Mouse (Mus musculus): ENCODE data around the gene Acer3.

Acer3 gene

DNA sequence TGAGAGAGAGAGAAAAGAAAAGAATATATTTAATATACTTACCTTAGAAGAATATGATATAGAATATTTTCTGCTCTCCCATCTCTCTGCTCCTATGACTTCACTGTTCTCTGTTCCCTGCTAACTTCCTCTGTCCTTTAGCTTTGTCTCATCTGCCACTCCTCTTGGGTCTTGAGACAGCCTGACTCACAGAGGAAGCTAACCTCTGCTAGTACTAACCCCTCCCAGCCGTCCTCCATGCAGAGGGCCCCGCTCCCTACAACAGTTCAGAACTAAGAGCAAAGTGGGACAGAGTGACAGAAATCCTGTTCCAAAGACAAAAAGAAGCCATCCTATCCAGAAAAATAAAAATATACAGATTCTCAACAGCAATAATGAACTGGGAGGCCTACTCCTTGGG, at the start of gene Acer3:
Gene Acer3 (minus strand): TSS at position 126 of the 400 bp plus-strand sequence.
- in situ Hi-C loops (cut with MseI, MboI) = no loop called here

DNA sequence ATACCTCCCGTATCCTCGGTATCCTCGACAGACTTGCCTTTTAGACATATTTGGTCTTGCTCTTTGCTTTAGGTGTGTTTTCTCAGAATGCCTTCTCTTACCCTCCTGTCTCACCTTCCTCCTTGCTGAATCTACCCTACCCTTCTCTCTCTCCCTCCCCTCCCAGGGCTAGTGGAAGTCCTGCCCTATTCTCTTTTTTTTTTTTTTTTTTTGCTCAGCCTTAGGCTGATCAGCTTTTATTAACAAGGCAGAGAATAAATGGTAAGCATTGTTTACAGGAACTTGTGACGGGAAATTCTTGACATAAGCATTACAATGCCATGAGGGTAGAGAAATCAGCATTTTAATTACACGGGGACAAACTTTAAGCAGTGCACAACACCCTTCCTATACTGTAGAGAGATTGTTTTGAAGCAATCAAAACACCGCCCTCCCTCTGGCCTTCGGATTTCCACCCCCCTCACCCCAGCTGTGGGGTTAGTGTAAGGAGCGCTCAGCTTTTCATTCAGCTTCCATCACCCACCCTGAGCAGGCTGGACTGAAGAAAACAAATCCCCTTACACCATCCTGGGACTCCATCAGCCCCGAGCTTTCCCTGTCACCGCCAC, 48.9 kb upstream of the Acer3 start:
- in situ Hi-C loops (cut with MseI, MboI) = no loop called here

DNA sequence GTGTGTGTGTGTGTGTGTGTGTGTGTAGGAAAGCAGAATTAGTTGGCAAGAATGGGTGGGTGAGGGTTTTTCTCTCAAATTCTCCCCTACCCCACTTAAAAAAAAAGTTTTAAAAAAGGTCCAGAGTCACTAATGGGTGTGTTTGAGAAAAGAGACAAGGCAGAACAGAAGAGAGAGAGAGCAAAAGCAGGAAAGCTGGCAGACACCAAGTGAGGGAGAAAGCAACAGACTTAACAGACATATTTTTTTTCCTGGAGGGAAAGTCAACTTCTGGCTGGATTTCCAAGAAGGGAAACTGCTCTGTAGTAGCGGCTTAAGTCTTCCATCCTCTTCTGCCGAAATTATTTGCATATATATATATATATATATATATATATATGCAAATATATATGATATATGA, 40.7 kb upstream of the Acer3 start:
- in situ Hi-C loops (cut with MseI, MboI) = no loop called here

DNA sequence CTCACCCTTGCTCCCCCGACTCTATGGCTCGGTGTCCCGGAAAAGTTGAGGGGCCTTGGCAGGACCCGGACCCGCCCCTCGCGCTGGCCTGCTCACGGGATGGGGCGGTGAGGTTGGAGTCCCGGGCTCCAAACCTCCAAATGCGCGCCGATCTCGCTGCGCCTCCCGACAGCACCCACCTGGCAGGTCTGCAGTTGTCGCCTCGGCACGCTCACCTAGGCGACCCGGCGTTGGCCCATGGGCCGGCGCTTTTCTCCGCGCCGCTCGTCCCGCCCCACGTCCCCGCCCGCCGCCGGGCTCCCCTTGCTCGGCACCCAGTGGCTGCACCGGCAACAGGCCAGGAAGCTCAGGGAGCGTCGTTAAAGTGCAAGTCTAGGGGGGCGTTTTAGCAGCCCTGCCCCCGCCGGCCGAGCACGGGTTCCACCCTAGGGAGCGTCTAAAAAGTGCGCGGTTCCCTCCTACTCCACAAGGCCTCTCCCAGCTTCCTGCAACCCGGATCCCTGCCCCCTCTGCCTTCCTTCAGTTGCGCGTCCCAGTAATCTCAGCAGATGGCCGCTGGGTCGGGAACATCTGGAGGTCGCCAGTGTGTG, 40.1 kb upstream of the Acer3 start, which contains the start of gene Tsku:
Gene Tsku (minus strand): TSS at position 266 of the 590 bp plus-strand sequence.
- in situ Hi-C loops (cut with MseI, MboI) = no loop called here

DNA sequence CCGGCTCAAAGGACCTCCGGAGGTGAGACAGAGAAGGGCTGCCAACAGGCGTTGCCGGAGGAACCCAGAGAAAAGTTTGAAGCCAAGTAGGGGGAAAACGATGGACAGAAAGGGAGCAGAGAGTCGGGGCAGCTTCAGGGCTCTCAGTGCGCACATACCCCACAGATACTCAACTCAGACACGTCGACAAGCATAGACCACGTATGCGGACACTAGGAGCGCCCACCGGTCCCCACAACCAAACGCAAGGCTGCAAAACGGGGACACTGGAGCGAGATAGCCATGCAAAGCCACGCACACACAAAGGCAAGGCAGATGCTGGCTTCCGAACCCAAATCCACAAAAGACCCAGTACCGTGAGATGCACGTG, 39.6 kb upstream of the Acer3 start:
- in situ Hi-C loops (cut with MseI, MboI) = no loop called here

DNA sequence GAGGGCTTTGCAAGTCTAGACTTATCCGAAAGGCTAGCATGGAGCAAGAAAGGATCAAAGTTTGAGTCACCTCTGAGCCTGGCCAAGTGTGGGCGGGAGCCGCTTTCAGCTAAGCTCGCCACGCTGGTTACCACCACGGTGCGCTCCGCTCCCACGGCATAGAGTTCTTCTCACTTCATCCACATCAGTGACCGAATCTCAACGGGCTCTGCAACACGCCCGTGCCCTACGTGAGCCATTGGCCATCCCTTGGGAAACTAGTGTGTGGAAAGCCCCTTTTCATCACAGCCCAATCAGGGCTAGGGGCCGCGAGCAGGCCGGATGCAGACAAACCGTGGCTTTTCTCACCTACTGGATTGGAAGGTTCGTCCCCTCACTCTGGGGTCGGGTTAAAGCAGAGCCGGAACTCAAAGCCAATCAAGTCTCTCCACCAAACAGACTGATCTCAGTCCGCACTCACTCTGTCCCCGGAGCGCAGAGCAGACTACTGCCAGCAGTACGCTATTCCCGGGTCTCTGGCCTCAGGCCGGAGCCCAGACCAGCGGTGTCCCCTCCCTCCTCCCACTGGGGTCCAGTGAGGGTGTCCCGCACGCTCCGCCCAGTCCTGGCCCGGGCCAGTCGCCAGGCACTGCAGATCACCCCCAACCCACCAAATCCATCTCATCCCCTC, 39.1 kb upstream of the Acer3 start:
- in situ Hi-C loops (cut with MseI, MboI) = no loop called here

DNA sequence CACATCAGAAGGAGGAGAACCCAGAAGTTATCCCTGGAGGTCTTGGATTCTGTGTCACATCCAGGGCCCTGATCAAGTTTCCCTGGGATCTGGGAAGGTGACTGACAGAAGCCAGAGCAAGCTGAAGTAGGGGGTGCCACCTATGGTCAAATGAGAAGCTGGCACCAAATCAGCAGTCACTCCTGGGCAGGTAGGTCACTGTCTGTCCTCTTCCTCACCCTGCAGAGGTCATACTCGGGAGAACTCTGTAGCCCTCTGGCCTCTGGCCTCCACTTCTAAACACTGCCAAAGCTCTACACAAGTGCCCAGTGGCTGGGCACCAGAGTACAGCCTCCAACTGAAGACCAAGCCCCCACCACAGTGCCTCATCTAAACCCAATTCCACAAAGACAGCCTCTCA, 37.0 kb upstream of the Acer3 start:
- in situ Hi-C loops (cut with MseI, MboI) = no loop called here

DNA sequence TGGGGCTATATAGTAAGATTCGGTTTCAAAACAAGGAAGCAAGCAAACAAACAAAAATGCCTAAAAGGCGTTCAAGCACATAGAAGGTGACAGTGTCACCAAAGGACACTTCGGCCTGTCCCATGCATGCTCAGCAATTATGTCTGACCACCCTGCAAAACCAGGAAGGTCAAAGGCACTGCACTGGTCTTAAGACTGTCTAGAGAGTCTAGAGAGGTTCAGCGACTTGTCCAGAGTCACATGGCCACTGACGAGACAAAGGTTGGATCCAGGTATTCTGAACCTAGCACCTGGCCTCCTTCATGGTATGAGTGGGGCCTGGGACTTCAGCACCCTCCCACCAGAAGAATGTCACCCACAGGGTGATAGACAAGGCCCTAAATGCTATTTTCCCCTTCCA, 36.3 kb upstream of the Acer3 start:
- in situ Hi-C loops (cut with MseI, MboI) = no loop called here

DNA sequence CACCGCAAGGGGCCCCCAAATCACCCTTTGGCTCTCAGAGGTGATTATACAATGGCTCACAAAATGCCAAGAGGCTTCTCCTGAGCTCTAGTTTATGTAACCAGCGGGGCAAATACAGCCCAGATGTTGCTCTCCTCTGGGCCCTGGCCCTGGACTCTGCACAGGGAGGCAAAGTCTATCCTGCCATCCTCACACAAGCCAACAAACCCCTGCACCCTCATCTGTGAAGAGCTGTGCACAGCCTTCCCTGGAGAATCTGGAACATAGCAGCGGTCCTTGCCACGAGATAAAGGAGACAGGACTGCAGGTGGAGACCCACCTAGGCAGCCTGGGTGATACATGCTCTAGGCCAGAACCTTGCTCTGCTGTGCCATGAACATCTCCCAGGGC, 33.9 kb upstream of the Acer3 start:
- in situ Hi-C loops (cut with MseI, MboI) = no loop called here

DNA sequence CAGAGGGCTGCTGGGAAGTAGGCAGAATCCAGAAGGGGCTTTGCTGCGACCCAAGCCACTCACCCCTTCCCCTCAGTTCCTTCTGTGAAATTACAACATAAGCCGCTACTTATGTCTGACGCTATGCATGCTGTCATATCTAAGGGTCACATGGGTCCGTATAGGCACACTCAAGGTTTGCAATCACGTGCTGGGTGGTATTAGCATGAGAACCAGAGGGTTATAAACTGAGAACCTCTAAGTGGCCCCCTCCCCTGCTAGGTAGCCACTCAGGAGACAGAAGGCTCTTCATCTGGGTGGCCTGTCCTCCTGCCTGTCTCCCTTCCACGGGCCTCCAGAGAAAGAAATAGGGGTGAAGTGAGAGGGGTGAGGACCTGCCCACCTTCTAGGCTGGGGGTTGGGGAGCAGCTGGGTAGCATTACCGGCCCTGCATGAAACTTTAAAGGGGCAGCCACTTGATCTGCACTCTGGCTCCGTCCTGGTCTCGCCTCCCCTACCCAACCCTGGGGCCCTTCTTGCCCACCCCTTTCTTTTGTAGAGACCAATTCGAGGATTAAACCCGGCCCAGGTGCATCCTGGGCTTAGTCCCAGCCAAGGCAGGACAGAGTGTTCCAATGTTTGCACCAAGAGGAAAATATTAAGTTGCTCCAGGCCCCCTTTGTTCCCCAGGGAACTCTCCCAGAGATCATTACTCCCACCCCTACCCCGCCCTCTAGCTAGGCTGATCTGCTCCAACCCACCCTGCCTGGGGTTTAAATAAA, 33.3 kb upstream of the Acer3 start:
- in situ Hi-C loops (cut with MseI, MboI) = no loop called here

DNA sequence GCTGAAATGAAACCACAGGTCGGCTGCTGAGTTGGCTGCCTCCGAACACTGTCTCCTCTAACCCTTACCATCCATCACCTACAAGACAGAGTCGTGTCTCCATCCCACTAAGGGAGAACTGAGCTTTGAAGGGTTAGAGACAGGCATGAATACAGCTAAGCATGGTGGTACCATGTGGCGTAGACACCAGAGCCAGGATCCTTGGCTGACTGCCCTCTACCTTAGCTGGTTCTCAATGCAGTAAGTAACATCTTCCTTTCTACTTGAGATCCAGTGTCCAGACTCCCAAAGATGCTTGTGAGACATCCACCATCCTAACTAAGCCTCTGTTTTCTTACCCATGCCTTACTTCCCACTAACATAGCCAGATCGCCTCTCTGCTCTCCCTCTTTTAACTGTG, 32.6 kb upstream of the Acer3 start:
- in situ Hi-C loops (cut with MseI, MboI) = no loop called here

DNA sequence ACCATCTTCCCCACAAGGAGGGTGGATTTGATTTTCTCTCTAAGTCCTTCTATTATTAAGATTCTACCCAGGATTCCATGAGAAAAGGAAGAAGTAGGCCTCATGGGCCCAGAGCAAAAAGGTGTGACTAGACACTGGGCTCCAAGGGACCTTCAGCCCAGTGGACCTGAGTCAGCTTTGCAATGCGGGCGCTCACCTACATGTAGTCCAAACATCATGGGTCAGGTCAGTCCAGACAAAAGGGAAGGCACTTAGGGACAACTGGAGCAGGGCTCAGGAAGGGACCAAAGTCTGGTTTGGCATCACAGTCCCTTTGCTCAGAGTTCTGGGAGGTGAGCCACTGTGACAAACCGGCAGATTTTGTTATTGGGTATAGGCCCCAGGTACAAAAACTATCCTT, 30.5 kb upstream of the Acer3 start:
- in situ Hi-C loops (cut with MseI, MboI) = no loop called here

DNA sequence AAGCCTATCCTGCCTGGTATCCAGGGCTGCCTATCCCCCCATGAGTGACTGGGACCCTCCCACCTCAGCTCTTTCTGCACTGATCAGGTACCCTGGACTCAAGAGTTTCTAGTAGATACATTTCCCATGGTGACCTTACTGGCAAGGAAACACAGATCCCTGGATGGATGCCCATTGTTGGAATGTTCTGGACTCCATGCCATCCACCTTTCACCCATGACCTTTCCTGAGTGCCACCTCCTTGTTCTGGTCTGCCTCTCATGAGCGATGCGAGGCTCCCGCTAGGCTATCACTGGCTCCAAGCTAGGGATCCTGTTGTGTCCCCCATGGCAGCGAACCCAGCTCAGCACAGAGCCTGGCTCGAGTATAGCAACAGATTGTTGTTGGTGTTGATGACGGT, 28.8 kb upstream of the Acer3 start:
- in situ Hi-C loops (cut with MseI, MboI) = loop anchor here (5.0 kb wide), 1 partner anchor 82 kb away; no protein-coding TSS in a partner anchor

DNA sequence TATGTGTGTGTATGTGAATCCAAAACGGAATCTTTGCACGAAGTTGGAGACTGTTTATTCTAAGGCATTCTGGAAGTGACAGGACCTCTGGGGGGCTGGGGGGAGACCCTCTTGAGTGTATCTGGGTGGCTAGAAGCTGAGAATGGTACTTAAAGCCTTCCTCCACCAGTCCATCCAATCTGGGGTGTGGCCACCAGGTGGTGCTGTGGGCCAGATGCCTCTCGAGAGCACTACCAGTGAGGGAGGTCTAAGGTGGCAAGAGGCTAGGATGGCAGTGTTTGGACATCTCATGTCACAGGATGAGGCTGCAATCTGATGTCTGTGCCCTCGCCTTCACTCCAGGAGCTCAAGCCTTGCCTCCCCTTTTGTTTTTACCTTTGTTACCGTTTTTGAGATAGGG, 28.1 kb upstream of the Acer3 start:
- in situ Hi-C loops (cut with MseI, MboI) = loop anchor here (5.0 kb wide), 1 partner anchor 83 kb away; no protein-coding TSS in a partner anchor

DNA sequence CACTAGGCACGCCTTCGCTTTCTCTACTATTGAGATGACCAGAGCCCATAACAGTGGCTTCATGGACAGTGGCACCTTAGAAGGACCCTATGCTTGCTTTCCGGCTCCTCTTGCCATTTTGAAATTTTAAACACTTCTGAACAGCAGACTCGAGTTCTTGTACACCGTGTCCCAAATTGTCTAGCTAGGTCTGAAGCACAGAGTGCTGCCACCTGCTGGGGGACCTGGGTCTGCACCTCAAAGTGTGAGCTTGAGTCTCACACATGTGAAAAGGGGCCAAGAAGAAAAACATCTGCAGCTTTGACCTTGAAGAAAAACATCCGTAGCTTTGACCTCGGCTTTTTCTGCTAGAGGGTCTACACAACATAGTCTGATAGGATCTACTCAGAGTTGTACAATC, 27.0 kb upstream of the Acer3 start:
- in situ Hi-C loops (cut with MseI, MboI) = loop anchor here (5.0 kb wide), 1 partner anchor 84 kb away; no protein-coding TSS in a partner anchor

DNA sequence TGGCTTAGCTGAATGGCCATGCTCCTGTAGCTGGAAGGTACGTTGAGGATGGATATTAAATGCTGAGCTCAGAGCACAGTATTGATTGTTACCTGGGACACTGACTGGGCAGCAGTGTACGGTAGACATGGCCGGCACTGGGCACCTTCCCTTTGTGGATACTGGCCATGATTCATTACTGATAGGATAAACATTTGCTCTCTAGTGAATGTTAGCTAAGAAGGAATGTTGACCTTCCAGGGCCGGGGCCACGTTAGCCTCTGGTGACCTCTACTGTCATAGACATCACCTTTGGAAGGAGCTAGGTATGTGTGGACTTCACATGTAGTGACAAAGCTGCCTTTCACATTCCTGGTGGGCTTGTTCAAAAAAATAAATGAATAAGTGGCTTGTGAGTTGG, 26.5 kb upstream of the Acer3 start:
- in situ Hi-C loops (cut with MseI, MboI) = loop anchor here (5.0 kb wide), 1 partner anchor 85 kb away; no protein-coding TSS in a partner anchor

DNA sequence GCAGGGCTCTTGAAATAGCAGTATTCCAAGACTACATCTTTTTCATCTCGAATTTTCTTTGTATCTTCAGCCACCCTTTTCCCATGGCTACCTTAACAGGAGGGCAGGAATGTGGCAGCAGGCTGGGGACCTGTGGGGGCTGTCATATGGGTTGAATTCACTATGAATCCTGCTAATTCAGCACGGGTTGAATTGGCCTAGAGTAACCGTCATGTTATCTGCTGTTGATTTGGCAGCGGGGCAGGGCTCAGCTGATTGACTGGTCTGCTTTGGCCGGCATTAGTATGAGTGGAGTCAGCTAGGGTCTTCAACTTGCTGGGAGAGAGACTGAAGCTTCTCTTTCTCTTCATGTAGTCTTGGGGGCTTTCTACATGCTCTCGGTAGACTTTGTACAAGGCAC, 24.0 kb upstream of the Acer3 start:
- in situ Hi-C loops (cut with MseI, MboI) = loop anchor here (5.0 kb wide), 1 partner anchor 87 kb away; no protein-coding TSS in a partner anchor

DNA sequence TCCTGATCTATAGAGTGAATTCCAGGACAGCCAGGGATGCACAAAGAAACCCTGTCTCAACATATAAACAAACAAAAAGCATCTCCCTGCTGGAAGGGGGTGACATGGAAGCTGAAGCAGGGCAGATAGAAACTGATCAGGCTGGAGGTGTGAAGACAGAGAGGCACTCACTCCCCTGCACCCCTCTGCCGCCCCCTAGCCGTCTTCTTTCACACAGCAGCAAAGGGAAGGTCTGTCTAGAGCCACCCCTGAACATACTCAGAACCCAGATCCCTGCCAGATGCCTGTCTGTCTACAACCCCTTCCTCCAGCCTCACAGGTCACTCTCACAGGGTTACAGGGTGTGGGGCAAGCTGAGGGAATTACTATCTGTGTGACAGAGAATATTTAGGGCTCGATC, 23.4 kb upstream of the Acer3 start:
- in situ Hi-C loops (cut with MseI, MboI) = no loop called here

DNA sequence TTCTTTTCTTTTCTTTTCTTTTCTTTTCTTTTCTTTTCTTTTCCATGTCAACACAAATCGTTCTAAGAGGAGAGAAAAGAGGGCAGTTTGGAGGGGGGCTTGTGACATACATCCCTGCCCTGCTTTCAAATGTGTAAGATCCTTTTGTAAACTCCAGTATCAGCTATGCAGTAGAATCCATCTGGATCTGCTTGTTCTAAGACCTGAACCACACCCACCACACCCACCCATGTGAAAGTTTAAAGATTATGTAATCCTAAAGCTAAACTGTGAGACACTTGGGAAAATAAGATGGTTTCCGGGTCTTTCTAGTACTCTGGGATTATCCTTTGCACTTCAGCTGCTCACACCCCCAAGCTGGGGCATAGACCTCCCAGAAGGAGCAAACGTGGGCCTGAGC, 21.2 kb upstream of the Acer3 start:
- in situ Hi-C loops (cut with MseI, MboI) = no loop called here

DNA sequence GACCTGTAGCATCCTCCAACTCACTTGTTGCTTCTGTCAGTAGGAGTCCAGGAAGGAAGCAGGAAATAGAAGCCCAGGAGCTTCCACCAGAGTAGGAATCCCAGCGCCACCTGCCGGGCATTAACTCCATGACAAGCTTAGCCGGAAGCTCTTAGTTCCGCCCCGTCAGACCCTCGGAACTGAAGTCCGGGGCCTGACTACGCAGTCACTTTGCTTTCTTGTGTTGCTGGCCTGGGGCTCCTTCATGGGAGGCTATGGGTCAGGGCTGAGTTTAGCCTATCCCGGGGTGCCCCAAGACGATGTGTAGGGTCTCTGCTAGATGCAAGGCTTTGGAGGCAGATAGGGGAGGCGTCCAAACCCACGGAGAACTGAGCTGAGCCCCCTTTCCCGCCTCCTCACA, 20.5 kb upstream of the Acer3 start:
- in situ Hi-C loops (cut with MseI, MboI) = no loop called here

DNA sequence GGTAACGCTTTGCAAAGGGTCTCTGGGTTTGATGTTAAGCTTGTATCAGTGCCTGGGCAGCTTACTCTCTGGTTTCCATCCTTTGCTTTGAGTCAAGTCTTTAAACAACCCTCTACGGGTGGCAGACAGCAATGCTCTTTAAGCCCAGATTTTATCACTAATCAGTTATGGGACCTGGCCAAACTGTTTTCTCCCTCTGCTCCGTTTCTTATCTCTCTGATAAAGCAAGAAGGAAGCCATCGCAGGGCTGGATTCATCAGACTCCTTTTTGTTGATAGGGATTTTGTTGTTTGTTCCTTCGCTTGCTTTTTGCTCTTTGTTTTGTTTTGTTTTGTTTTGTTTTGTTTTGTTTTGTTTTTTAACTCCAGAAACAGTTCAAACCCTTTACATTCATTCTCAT, 19.3 kb upstream of the Acer3 start:
- in situ Hi-C loops (cut with MseI, MboI) = no loop called here

DNA sequence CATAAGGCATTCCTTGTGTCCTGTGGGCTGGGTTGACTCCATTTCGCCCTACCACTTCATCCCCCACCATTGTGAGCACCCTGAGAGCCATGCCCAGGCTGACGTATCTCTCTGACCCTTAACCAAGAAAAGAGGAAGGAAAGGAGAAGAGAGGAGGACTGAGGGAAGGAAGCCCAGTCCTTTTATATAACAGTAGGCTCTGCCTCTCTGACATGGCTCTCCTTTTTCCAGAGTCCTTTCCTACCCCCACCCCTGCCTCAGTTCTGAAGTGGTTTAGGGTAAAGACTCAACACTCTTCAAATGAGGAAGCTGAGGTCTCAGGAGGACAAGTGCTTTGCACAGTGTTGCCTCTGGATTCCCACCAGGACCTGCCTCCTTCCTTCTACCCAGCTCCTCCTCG, 13.0 kb upstream of the Acer3 start:
- in situ Hi-C loops (cut with MseI, MboI) = loop anchor here in 1 of 2 experiments (10.0 kb wide), 1 partner anchor 49 kb away; no protein-coding TSS in a partner anchor

Data from mouse trophoblast stem cell (cell line).